Mouse (Mus musculus) limb, embryonic 15.5 days (tissue): ENCODE data around the gene Fgf12. TPM values are rescaled to one million over a fixed set of nuclear protein-coding genes. Genes with fewer than 3 reads are reported as not detected.

Experiments
- ATAC-seq: fragments of 200-750 bp; cut with Nextera tagmentation; 2 replicates; pipeline ENCODE4 v1.8.0; 2017; ENCODE audit warnings: low read depth, moderate TSS enrichment; ENCODE audit not compliant: insufficient number of reproducible peaks, low FRiP score, low TSS enrichment
- H3K27ac ChIP-seq: fragments of 300-500 bp; sonication (generic); 2 replicates; pipeline ENCODE4 v1.5.1; 2015; ENCODE audit warnings: moderate library complexity, mild to moderate bottlenecking, inconsistent platforms
- H3K27me3 ChIP-seq: fragments of 300-500 bp; sonication (generic); 2 replicates; pipeline ENCODE4 v1.6.1; 2015; ENCODE audit warnings: inconsistent platforms
- H3K36me3 ChIP-seq: fragments of 300-500 bp; sonication (generic); 2 replicates; pipeline ENCODE4 v1.6.1; 2015; ENCODE audit warnings: inconsistent platforms
- H3K4me1 ChIP-seq: fragments of 300-500 bp; sonication (generic); 2 replicates; pipeline ENCODE4 v1.6.1; 2015; ENCODE audit warnings: inconsistent platforms
- H3K4me2 ChIP-seq: fragments of 300-500 bp; sonication (generic); 2 replicates; pipeline ENCODE4 v1.6.1; 2015; ENCODE audit warnings: mild to moderate bottlenecking, inconsistent platforms
- H3K4me3 ChIP-seq: fragments of 300-500 bp; sonication (generic); 2 replicates; pipeline ENCODE4 v1.5.1; 2015; ENCODE audit warnings: mild to moderate bottlenecking, inconsistent platforms
- H3K9ac ChIP-seq: fragments of 300-500 bp; sonication (generic); 2 replicates; pipeline ENCODE4 v1.6.1; 2015; ENCODE audit warnings: inconsistent platforms
- H3K9me3 ChIP-seq: fragments of 300-500 bp; sonication (generic); 2 replicates; pipeline ENCODE4 v1.6.1; 2016; ENCODE audit warnings: inconsistent platforms
- WGBS: fragments of 180-500 bp; shearing (Covaris S2); methylation state at CpG from one replicate; pipeline ENCODE4 v1.1.7; 2015; 5-methylcytosine and 5-hydroxymethylcytosine counted together
- polyA plus RNA-seq: library from polyadenylated mRNA; unstranded; fragments of >200 nt; fragmentation: Nextera tagmentation; extraction: Ambion mirVana; gene quantifications from 2 replicates; pipeline ENCODE4 v1.2.1, GENCODE M21; 2015

Fgf12 gene
- polyA plus RNA-seq, 1 experiment from 2014 or later: 7.3 TPM

GRCm38 (mm10) chr16:28446334-28447113 lies 306.3 kb downstream of the Fgf12 start:
- Histone ChIP-seq H3K4me1 (peaks cover 23% of the 10 kb centered on the region; the same call in 1 of the 2 replicates), H3K9me3 (no peaks in the 10 kb centered on the region), H3K27me3 (peaks cover 30% of the 10 kb centered on the region; the same call in 1 of the 2 replicates), H3K36me3 (no peaks in the 10 kb centered on the region), H3K9ac (peak overlapping the region; percentile 64), H3K4me2 (peak overlapping the region; percentile 97), H3K27ac (peak overlapping the region; percentile 85), H3K4me3 (peak overlapping the region; percentile 68)
- ATAC-seq: peak; percentile 61; the same call in 1 of the 2 replicates
- WGBS: under 1% methylated on average over 75 of the region's 82 CpGs

- Histone ChIP-seq H3K36me3 (no peaks in the 10 kb centered on the region), H3K4me2 (peak overlapping the region; percentile 97), H3K4me1 (peaks cover 23% of the 10 kb centered on the region; the same call in 1 of the 2 replicates), H3K27ac (peak overlapping the region; percentile 85), H3K27me3 (peaks cover 30% of the 10 kb centered on the region; the same call in 1 of the 2 replicates), H3K9me3 (no peaks in the 10 kb centered on the region), H3K4me3 (peak overlapping the region; percentile 68), H3K9ac (peak overlapping the region; percentile 64)
- peak; percentile 56; the same call in 1 of the 2 replicates for ATAC-seq
- WGBS: under 1% methylated on average over 40 of the region's 42 CpGs
Observed at GRCm38 (mm10) chr16:28445800-28446333, 307.0 kb downstream of the Fgf12 start.

- peaks cover 30% of the 10 kb centered on the region; the same call in 1 of the 2 replicates for H3K27me3 ChIP-seq
- WGBS: under 1% methylated on average over 50 of the region's 51 CpGs
- peak overlapping the region; percentile 97 for H3K4me2 ChIP-seq
- no peak overlapping the region for H3K27ac ChIP-seq
- peaks cover 23% of the 10 kb centered on the region; the same call in 1 of the 2 replicates for H3K4me1 ChIP-seq
- ATAC-seq: 0 out of 2 replicates have a peak, but pooled peaks have one; percentile 32
- peak overlapping the region; percentile 8; the same call in 1 of the 2 replicates for H3K9ac ChIP-seq
- peak overlapping the region; percentile 68 for H3K4me3 ChIP-seq
- no peaks in the 10 kb centered on the region for H3K36me3 ChIP-seq
- no peaks in the 10 kb centered on the region for H3K9me3 ChIP-seq
Observed at GRCm38 (mm10) chr16:28444993-28445799, 307.7 kb downstream of the Fgf12 start.

- no peak overlapping the region for H3K4me3 ChIP-seq
- H3K4me1 ChIP-seq: no peaks in the 10 kb centered on the region
- H3K4me2 ChIP-seq: no peak overlapping the region
- H3K27ac ChIP-seq: no peak overlapping the region
- 83% methylated on average over 1 of the region's 1 CpGs for WGBS
- H3K36me3 ChIP-seq: no peaks in the 10 kb centered on the region
- H3K27me3 ChIP-seq: no peaks in the 10 kb centered on the region
- H3K9ac ChIP-seq: no peak overlapping the region
- no peak for ATAC-seq
- H3K9me3 ChIP-seq: no peaks in the 10 kb centered on the region
Observed at GRCm38 (mm10) chr16:28421617-28422016, 331.3 kb downstream of the Fgf12 start.

GRCm38 (mm10) chr16:28419693-28420299 lies 333.1 kb downstream of the Fgf12 start:
- Histone ChIP-seq H3K9ac (no peak overlapping the region), H3K9me3 (no peaks in the 10 kb centered on the region), H3K27ac (no peak overlapping the region), H3K4me1 (no peaks in the 10 kb centered on the region), H3K36me3 (no peaks in the 10 kb centered on the region), H3K27me3 (no peaks in the 10 kb centered on the region), H3K4me3 (no peak overlapping the region), H3K4me2 (no peak overlapping the region)
- 77% methylated on average over 3 of the region's 3 CpGs for WGBS
- no peak for ATAC-seq

- H3K9me3 ChIP-seq: no peaks in the 10 kb centered on the region
- H3K4me1 ChIP-seq: no peaks in the 10 kb centered on the region
- no peak for ATAC-seq
- no peak overlapping the region for H3K4me3 ChIP-seq
- WGBS: 47% methylated on average over 5 of the region's 5 CpGs
- no peak overlapping the region for H3K9ac ChIP-seq
- no peaks in the 10 kb centered on the region for H3K36me3 ChIP-seq
- no peak overlapping the region for H3K4me2 ChIP-seq
- no peaks in the 10 kb centered on the region for H3K27me3 ChIP-seq
- H3K27ac ChIP-seq: no peak overlapping the region
Observed at GRCm38 (mm10) chr16:28411210-28411817, 341.6 kb downstream of the Fgf12 start.

GRCm38 (mm10) chr16:28408294-28408693 lies 344.6 kb downstream of the Fgf12 start:
- Histone ChIP-seq H3K4me2 (no peak overlapping the region), H3K36me3 (no peaks in the 10 kb centered on the region), H3K9me3 (no peaks in the 10 kb centered on the region), H3K27me3 (no peaks in the 10 kb centered on the region), H3K27ac (no peak overlapping the region), H3K4me3 (no peak overlapping the region), H3K4me1 (no peaks in the 10 kb centered on the region), H3K9ac (no peak overlapping the region)
- WGBS: 64% methylated on average over 7 of the region's 7 CpGs
- ATAC-seq: no peak

GRCm38 (mm10) chr16:28407892-28408291 lies 345.0 kb downstream of the Fgf12 start:
- no peak overlapping the region for H3K4me3 ChIP-seq
- no peaks in the 10 kb centered on the region for H3K27me3 ChIP-seq
- no peak for ATAC-seq
- H3K9ac ChIP-seq: no peak overlapping the region
- no peaks in the 10 kb centered on the region for H3K4me1 ChIP-seq
- H3K36me3 ChIP-seq: no peaks in the 10 kb centered on the region
- no peaks in the 10 kb centered on the region for H3K9me3 ChIP-seq
- no peak overlapping the region for H3K27ac ChIP-seq
- 45% methylated on average over 2 of the region's 2 CpGs for WGBS
- no peak overlapping the region for H3K4me2 ChIP-seq

GRCm38 (mm10) chr16:28404156-28404555 lies 348.7 kb downstream of the Fgf12 start:
- ATAC-seq: no peak
- H3K4me3 ChIP-seq: no peak overlapping the region
- H3K4me1 ChIP-seq: no peaks in the 10 kb centered on the region
- 81% methylated on average over 1 of the region's 1 CpGs for WGBS
- H3K4me2 ChIP-seq: no peak overlapping the region
- no peaks in the 10 kb centered on the region for H3K9me3 ChIP-seq
- no peak overlapping the region for H3K9ac ChIP-seq
- H3K36me3 ChIP-seq: no peaks in the 10 kb centered on the region
- H3K27me3 ChIP-seq: no peaks in the 10 kb centered on the region
- no peak overlapping the region for H3K27ac ChIP-seq

GRCm38 (mm10) chr16:28402701-28403100 lies 350.2 kb downstream of the Fgf12 start:
- Histone ChIP-seq H3K4me3 (no peak overlapping the region), H3K27me3 (no peaks in the 10 kb centered on the region), H3K9ac (no peak overlapping the region), H3K36me3 (no peaks in the 10 kb centered on the region), H3K4me1 (no peaks in the 10 kb centered on the region), H3K27ac (no peak overlapping the region), H3K9me3 (no peaks in the 10 kb centered on the region), H3K4me2 (no peak overlapping the region)
- ATAC-seq: no peak
- 64% methylated on average over 4 of the region's 4 CpGs for WGBS

- Histone ChIP-seq H3K27ac (no peak overlapping the region), H3K36me3 (no peaks in the 10 kb centered on the region), H3K4me2 (no peak overlapping the region), H3K9me3 (no peaks in the 10 kb centered on the region), H3K4me3 (no peak overlapping the region), H3K9ac (no peak overlapping the region), H3K27me3 (no peaks in the 10 kb centered on the region), H3K4me1 (no peaks in the 10 kb centered on the region)
- 75% methylated on average over 5 of the region's 5 CpGs for WGBS
- ATAC-seq: no peak
Observed at GRCm38 (mm10) chr16:28391283-28391682, 361.6 kb downstream of the Fgf12 start.
